Comparison of ENCODE assay signal across 22 mouse cellular contexts in genomic region chr2:91977960-91978359, GRCm38 (mm10). TPM values are rescaled to one million over a fixed set of nuclear protein-coding genes. Genes with fewer than 3 reads are reported as not detected.
A peak's percentile ranks its signal among the peaks of the same experiment; 100 is the strongest.
DNase-seq lines count a peak whose midpoint lies in the region; ATAC-seq and TF ChIP-seq lines count a peak whose summit lies in the region.
"Had no signal": no experiment of that assay in that cellular context is flagged by ENCODE, and none has a peak within 500 bp of the region (broad histone marks: within the 10 kb centered on the region; RNA-seq: fewer than 3 reads in every experiment).

No protein-coding gene starts in this region.

- no peaks in the 10 kb centered on the region for H3K9me3 ChIP-seq in heart, embryonic 12.5 days (replicated peaks)
- H3K9me3 ChIP-seq in neural tube, embryonic 13.5 days = no peaks in the 10 kb centered on the region
- no peaks in the 10 kb centered on the region for H3K9me3 ChIP-seq in embryonic facial prominence, embryonic 15.5 days (replicated peaks)
- no peaks in the 10 kb centered on the region for H3K9me3 ChIP-seq in stomach, embryonic 15.5 days
- H3K9me3 ChIP-seq: G1E; hindbrain, embryonic 15.5 days; limb, embryonic 10.5 days; liver, embryonic 13.5 days had no signal

- peaks cover 4% of the 10 kb centered on the region; the same call in 1 of the 2 replicates for H3K36me3 ChIP-seq in heart, embryonic 12.5 days
- H3K36me3 ChIP-seq in neural tube, embryonic 13.5 days = no peaks in the 10 kb centered on the region
- H3K36me3 ChIP-seq in embryonic facial prominence, embryonic 15.5 days = peaks cover 5% of the 10 kb centered on the region; the same call in 1 of the 2 replicates
- peaks cover 5% of the 10 kb centered on the region; the same call in 1 of the 2 replicates for H3K36me3 ChIP-seq in stomach, embryonic 15.5 days
- H3K36me3 ChIP-seq: G1E; hindbrain, embryonic 15.5 days; limb, embryonic 10.5 days; liver, embryonic 13.5 days had no signal

- H3K27me3 ChIP-seq in heart, embryonic 12.5 days (replicated peaks) = peaks cover 31% of the 10 kb centered on the region
- peaks cover 48% of the 10 kb centered on the region for H3K27me3 ChIP-seq in neural tube, embryonic 13.5 days
- peaks cover 37% of the 10 kb centered on the region for H3K27me3 ChIP-seq in embryonic facial prominence, embryonic 15.5 days
- H3K27me3 ChIP-seq in stomach, embryonic 15.5 days (replicated peaks) = peaks cover 32% of the 10 kb centered on the region
- H3K27me3 ChIP-seq in cerebellum, adult 2 months (ENCODE audit: control insufficient read depth, insufficient read depth, low read length) = no peaks in the 10 kb centered on the region

- no peak overlapping the region for H3K4me2 ChIP-seq in heart, embryonic 12.5 days
- H3K4me2 ChIP-seq in neural tube, embryonic 13.5 days = no peak overlapping the region
- no peak overlapping the region for H3K4me2 ChIP-seq in embryonic facial prominence, embryonic 15.5 days (replicated peaks)
- no peak overlapping the region for H3K4me2 ChIP-seq in stomach, embryonic 15.5 days
- H3K4me2 ChIP-seq: hindbrain, embryonic 15.5 days; liver, embryonic 13.5 days; midbrain, embryonic 11.5 days had no signal

- WGBS in heart, embryonic 12.5 days = 62% methylated on average over 4 of the region's 4 CpGs
- WGBS in neural tube, embryonic 13.5 days = 79% methylated on average over 4 of the region's 4 CpGs
- WGBS in embryonic facial prominence, embryonic 15.5 days = 73% methylated on average over 4 of the region's 4 CpGs
- WGBS in stomach, embryonic 15.5 days = 64% methylated on average over 4 of the region's 4 CpGs
- WGBS in cerebellum, adult 2 months = 88% methylated on average over 4 of the region's 4 CpGs

- H3K27ac ChIP-seq in heart, embryonic 12.5 days (ENCODE audit: poor library complexity, severe bottlenecking) = peak overlapping the region; percentile 57
- H3K27ac ChIP-seq in neural tube, embryonic 13.5 days (replicated peaks) = peak overlapping the region; percentile 77
- peak overlapping the region; percentile 30; the same call in 1 of the 2 replicates for H3K27ac ChIP-seq in embryonic facial prominence, embryonic 15.5 days (replicated peaks)
- H3K27ac ChIP-seq in stomach, embryonic 15.5 days = peak overlapping the region; percentile 16; the same call in 1 of the 2 replicates
- H3K27ac ChIP-seq in cerebellum, adult 2 months (ENCODE audit: insufficient read depth, low read length) = no peak overlapping the region
- H3K27ac ChIP-seq: hindbrain, embryonic 15.5 days; limb, embryonic 10.5 days; liver, embryonic 13.5 days had no signal

- H3K4me1 ChIP-seq in heart, embryonic 12.5 days (replicated peaks) = peaks cover 52% of the 10 kb centered on the region
- peaks cover 54% of the 10 kb centered on the region for H3K4me1 ChIP-seq in neural tube, embryonic 13.5 days (replicated peaks)
- peaks cover 24% of the 10 kb centered on the region for H3K4me1 ChIP-seq in embryonic facial prominence, embryonic 15.5 days
- H3K4me1 ChIP-seq in stomach, embryonic 15.5 days = peaks cover 19% of the 10 kb centered on the region
- no peaks in the 10 kb centered on the region; the same call in 1 of the 2 replicates for H3K4me1 ChIP-seq in cerebellum, adult 2 months (ENCODE audit: control insufficient read depth, insufficient read depth, low read length)

- intact Hi-C loops in heart, postnatal 25 days (cut with DNase I) = no loop called here

- DNase-seq in heart, postnatal 25 days (ENCODE audit: low spot score) = no peak
- DNase-seq in neural tube, embryonic 10.5 days (ENCODE audit: extremely low spot score, low spot score) = no peak
- no peak for DNase-seq in liver
- no peak for DNase-seq in cerebellum, adult 2 months
- DNase-seq: adrenal gland, postnatal 10 days; cerebellum, adult 9-10 months; embryo, embryonic 11 days; heart, adult 11 months; liver, embryonic 13.5 days; thymus, adult 2 months had no signal

- no peak overlapping the region for H3K9ac ChIP-seq in heart, embryonic 12.5 days
- H3K9ac ChIP-seq in neural tube, embryonic 13.5 days = no peak overlapping the region; the same call in 1 of the 2 replicates
- no peak overlapping the region for H3K9ac ChIP-seq in embryonic facial prominence, embryonic 15.5 days
- H3K9ac ChIP-seq in stomach, embryonic 15.5 days = no peak overlapping the region
- H3K9ac ChIP-seq: hindbrain, embryonic 15.5 days; liver, embryonic 13.5 days had no signal

- H3K4me3 ChIP-seq in heart, embryonic 12.5 days = no peak overlapping the region
- no peak overlapping the region for H3K4me3 ChIP-seq in neural tube, embryonic 13.5 days
- no peak overlapping the region for H3K4me3 ChIP-seq in embryonic facial prominence, embryonic 15.5 days (replicated peaks)
- no peak overlapping the region for H3K4me3 ChIP-seq in stomach, embryonic 15.5 days (replicated peaks)
- no peak overlapping the region for H3K4me3 ChIP-seq in cerebellum, adult 2 months (replicated peaks; ENCODE audit: insufficient read depth, low read depth, low read length)
- H3K4me3 ChIP-seq: erythroblast, embryonic 14.5 days; hindbrain, embryonic 15.5 days; limb, embryonic 10.5 days; liver, embryonic 13.5 days had no signal

- TF ChIP-seq POLR2A in cerebellum, adult 2 months (IDR thresholded peaks at IDR 0.05; ENCODE audit: borderline replicate concordance, insufficient read depth, low read length) = no peak

- ATAC-seq in heart, embryonic 12.5 days (ENCODE audit: insufficient number of reproducible peaks, low FRiP score) = no peak
- ATAC-seq in neural tube, embryonic 13.5 days (ENCODE audit: low read depth) = no peak
- no peak for ATAC-seq in embryonic facial prominence, embryonic 15.5 days (ENCODE audit: insufficient number of reproducible peaks, low FRiP score, low TSS enrichment, low read depth)
- no peak for ATAC-seq in stomach, embryonic 15.5 days (ENCODE audit: insufficient read depth, low FRiP score, low read depth)

- TF ChIP-seq CTCF in cerebellum, adult 2 months (IDR thresholded peaks at IDR 0.05; ENCODE audit: borderline replicate concordance, insufficient read depth, low read depth, low read length) = no peak

RNA-seq across cellular contexts. Expression of gene Dgkz, which starts 2.3 kb away (rescaled TPM):
- polyA plus RNA-seq in heart, embryonic 12.5 days (2016; fragmentation: Nextera tagmentation; extraction: Ambion mirVana) = 43.8 and 48.8 TPM in 2 replicates
- 10 to 100 TPM; 37.7 to 46.9 TPM for total RNA-seq in heart, postnatal 25 days (2021)
- 35.7 and 38.8 TPM in 2 replicates for polyA plus RNA-seq in neural tube, embryonic 13.5 days (2015; fragmentation: Nextera tagmentation; extraction: Ambion mirVana)
- polyA plus RNA-seq in embryonic facial prominence, embryonic 15.5 days (2015; fragmentation: Nextera tagmentation; extraction: Ambion mirVana) = 36.3 and 39.9 TPM in 2 replicates
- polyA plus RNA-seq in stomach, embryonic 15.5 days (2015; fragmentation: Nextera tagmentation; extraction: Ambion mirVana) = 50.9 and 51.1 TPM in 2 replicates
- polyA plus RNA-seq in cerebellum, adult 2 months (2012; rRNA removed) = 716 and 832 TPM in 2 replicates

RNA-seq across cellular contexts. Expression of gene Gm9821, which starts 32.5 kb away (rescaled TPM):
- polyA plus RNA-seq in heart, embryonic 12.5 days (2016; fragmentation: Nextera tagmentation; extraction: Ambion mirVana) = 3.2 and 4.0 TPM in 2 replicates
- total RNA-seq in heart, postnatal 25 days (2021) = not detected
- 0.22 TPM in 1 of 2 replicates, not detected in the other for polyA plus RNA-seq in neural tube, embryonic 13.5 days (2015; fragmentation: Nextera tagmentation; extraction: Ambion mirVana)
- 0.67 and 0.79 TPM in 2 replicates for polyA plus RNA-seq in embryonic facial prominence, embryonic 15.5 days (2015; fragmentation: Nextera tagmentation; extraction: Ambion mirVana)
- polyA plus RNA-seq in stomach, embryonic 15.5 days (2015; fragmentation: Nextera tagmentation; extraction: Ambion mirVana) = 0.66 and 0.71 TPM in 2 replicates
- polyA plus RNA-seq in cerebellum, adult 2 months (2012; rRNA removed) = not detected in 2 replicates
- total RNA-seq: adrenal gland, postnatal 10 days; gastrocnemius, adult 18-20 months had no signal
- polyA plus RNA-seq: erythroblast, embryonic 14.5 days; large intestine, adult 2 months had no signal

RNA-seq across cellular contexts. Expression of gene Mdk, which starts 45.9 kb away (rescaled TPM):
- 724 and 730 TPM in 2 replicates for polyA plus RNA-seq in heart, embryonic 12.5 days (2016; fragmentation: Nextera tagmentation; extraction: Ambion mirVana)
- total RNA-seq in heart, postnatal 25 days (2021) = 1 to 10 TPM; 4.4 TPM
- 289 and 336 TPM in 2 replicates for polyA plus RNA-seq in neural tube, embryonic 13.5 days (2015; fragmentation: Nextera tagmentation; extraction: Ambion mirVana)
- polyA plus RNA-seq in embryonic facial prominence, embryonic 15.5 days (2015; fragmentation: Nextera tagmentation; extraction: Ambion mirVana) = 879 and 898 TPM in 2 replicates
- 587 and 735 TPM in 2 replicates for polyA plus RNA-seq in stomach, embryonic 15.5 days (2015; fragmentation: Nextera tagmentation; extraction: Ambion mirVana)
- polyA plus RNA-seq in cerebellum, adult 2 months (2012; rRNA removed) = 77.8 and 78.9 TPM in 2 replicates

RNA-seq across cellular contexts. Expression of gene Creb3l1, which starts 46.3 kb away (rescaled TPM):
- polyA plus RNA-seq in heart, embryonic 12.5 days (2016; fragmentation: Nextera tagmentation; extraction: Ambion mirVana) = 6.1 and 6.7 TPM in 2 replicates
- total RNA-seq in heart, postnatal 25 days (2021) = 1 to 10 TPM; 4.5 to 6.8 TPM
- polyA plus RNA-seq in neural tube, embryonic 13.5 days (2015; fragmentation: Nextera tagmentation; extraction: Ambion mirVana) = 3.3 and 3.7 TPM in 2 replicates
- polyA plus RNA-seq in embryonic facial prominence, embryonic 15.5 days (2015; fragmentation: Nextera tagmentation; extraction: Ambion mirVana) = 36.8 and 44.3 TPM in 2 replicates
- polyA plus RNA-seq in stomach, embryonic 15.5 days (2015; fragmentation: Nextera tagmentation; extraction: Ambion mirVana) = 20.4 and 20.6 TPM in 2 replicates
- polyA plus RNA-seq in cerebellum, adult 2 months (2012; rRNA removed) = 1.3 and 1.7 TPM in 2 replicates

RNA-seq across cellular contexts. Expression of gene Chrm4, which starts 50.9 kb away (rescaled TPM):
- polyA plus RNA-seq in heart, embryonic 12.5 days (2016; fragmentation: Nextera tagmentation; extraction: Ambion mirVana) = 0.15 TPM in 1 of 2 replicates, not detected in the other
- not detected for total RNA-seq in heart, postnatal 25 days (2021)
- 1.2 and 1.5 TPM in 2 replicates for polyA plus RNA-seq in neural tube, embryonic 13.5 days (2015; fragmentation: Nextera tagmentation; extraction: Ambion mirVana)
- polyA plus RNA-seq in embryonic facial prominence, embryonic 15.5 days (2015; fragmentation: Nextera tagmentation; extraction: Ambion mirVana) = 0.25 and 0.49 TPM in 2 replicates
- polyA plus RNA-seq in stomach, embryonic 15.5 days (2015; fragmentation: Nextera tagmentation; extraction: Ambion mirVana) = 0.21 and 0.27 TPM in 2 replicates
- 2.0 TPM in 2 replicates for polyA plus RNA-seq in cerebellum, adult 2 months (2012; rRNA removed)
- total RNA-seq: gastrocnemius, adult 18-20 months had no signal
- polyA plus RNA-seq: G1E; kidney, embryonic 14.5 days had no signal

Comparison
In these comparisons a context has a peak if more than half of its experiments do, and no peak if none do; other contexts are left out.
1. RNA of gene Dgkz, which starts 2.3 kb away (polyA plus RNA-seq): 716 to 832 TPM in cerebellum, adult 2 months; 50.9 to 51.1 TPM in stomach, embryonic 15.5 days, 43.8 to 48.8 TPM in heart, embryonic 12.5 days, 35.7 to 38.8 TPM in neural tube, embryonic 13.5 days and 36.3 to 39.9 TPM in embryonic facial prominence, embryonic 15.5 days; every median in the first group is over 10 times any median in the second.